Mouse (Mus musculus): ENCODE measurements around the gene Ebf1.

Ebf1 gene

GRCm38 (mm10) chr11:44705811-44706210, 88.7 kb downstream of the Ebf1 start:
- DNase-seq: no peak

GRCm38 (mm10) chr11:44706386-44706785, 89.3 kb downstream of the Ebf1 start:
- DNase-seq: no peak

GRCm38 (mm10) chr11:44707381-44708289, 90.5 kb downstream of the Ebf1 start:
- DNase-seq: no peak

- DNase-seq: no peak
Observed at GRCm38 (mm10) chr11:44708290-44708685, 91.2 kb downstream of the Ebf1 start.

GRCm38 (mm10) chr11:44709073-44709618, 92.0 kb downstream of the Ebf1 start:
- DNase-seq: no peak

GRCm38 (mm10) chr11:44709869-44710460, 92.8 kb downstream of the Ebf1 start:
- no peak for DNase-seq

- DNase-seq: no peak
Observed at GRCm38 (mm10) chr11:44710861-44711260, 93.7 kb downstream of the Ebf1 start.

GRCm38 (mm10) chr11:44714188-44714587, 97.1 kb downstream of the Ebf1 start:
- no peak for DNase-seq

GRCm38 (mm10) chr11:44715776-44716175, 98.7 kb downstream of the Ebf1 start:
- peak; percentile 63 to 66 for DNase-seq

GRCm38 (mm10) chr11:44716928-44717327, 99.8 kb downstream of the Ebf1 start:
- DNase-seq: peak; percentile 41 to 50

GRCm38 (mm10) chr11:44717636-44718035, 100.5 kb downstream of the Ebf1 start:
- DNase-seq: no peak

GRCm38 (mm10) chr11:44721976-44722375, 104.9 kb downstream of the Ebf1 start:
- no peak for DNase-seq

GRCm38 (mm10) chr11:44723950-44724502, 106.9 kb downstream of the Ebf1 start:
- no peak for DNase-seq

- no peak for DNase-seq
Observed at GRCm38 (mm10) chr11:44725732-44726131, 108.6 kb downstream of the Ebf1 start.

- DNase-seq: no peak
Observed at GRCm38 (mm10) chr11:44727376-44727775, 110.3 kb downstream of the Ebf1 start.

- no peak for DNase-seq
Observed at GRCm38 (mm10) chr11:44727821-44728220, 110.7 kb downstream of the Ebf1 start.

GRCm38 (mm10) chr11:44728271-44728670, 111.2 kb downstream of the Ebf1 start:
- DNase-seq: no peak

GRCm38 (mm10) chr11:44729931-44730330, 112.8 kb downstream of the Ebf1 start:
- no peak for DNase-seq

GRCm38 (mm10) chr11:44731763-44732162, 114.6 kb downstream of the Ebf1 start:
- no peak for DNase-seq

GRCm38 (mm10) chr11:44733276-44733675, 116.2 kb downstream of the Ebf1 start:
- DNase-seq: no peak

- DNase-seq: no peak
Observed at GRCm38 (mm10) chr11:44738046-44738445, 120.9 kb downstream of the Ebf1 start.

GRCm38 (mm10) chr11:44738820-44739219, 121.7 kb downstream of the Ebf1 start:
- DNase-seq: no peak

GRCm38 (mm10) chr11:44740278-44741041, 123.3 kb downstream of the Ebf1 start:
- no peak for DNase-seq

Measured in kidney, postnatal 25 days (tissue).